Mouse (Mus musculus): ENCODE measurements at regions not wholly inside any gene's neighbourhood (a gene's known extent, or its start where the extent isn't known, plus 50 kb on each side); places are given as distances from the start of the nearest gene placed in this dataset.
A peak's percentile ranks its signal among the peaks of the same experiment; 100 is the strongest.

DNA sequence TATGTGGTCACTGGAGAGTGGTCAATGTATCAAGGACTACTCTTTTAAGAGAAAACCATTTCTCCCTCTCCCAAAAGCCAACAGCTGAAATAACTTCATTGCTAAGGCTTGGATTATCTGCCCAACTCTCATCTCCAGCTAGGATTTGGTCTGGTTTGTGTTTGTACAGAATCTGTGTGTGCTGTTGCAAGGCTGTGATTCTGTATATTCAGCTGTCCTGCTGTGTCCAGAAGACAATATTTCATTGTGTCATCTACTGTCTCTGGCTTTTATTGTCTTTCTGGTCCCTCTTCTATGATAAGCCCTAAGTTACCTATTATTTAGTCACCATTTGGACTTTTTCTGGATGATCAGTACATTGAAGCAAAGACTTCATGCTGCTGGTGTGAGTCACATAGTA, 110.9 kb downstream of the Cenpc1 start:
- DNase-seq, result no peak

DNA sequence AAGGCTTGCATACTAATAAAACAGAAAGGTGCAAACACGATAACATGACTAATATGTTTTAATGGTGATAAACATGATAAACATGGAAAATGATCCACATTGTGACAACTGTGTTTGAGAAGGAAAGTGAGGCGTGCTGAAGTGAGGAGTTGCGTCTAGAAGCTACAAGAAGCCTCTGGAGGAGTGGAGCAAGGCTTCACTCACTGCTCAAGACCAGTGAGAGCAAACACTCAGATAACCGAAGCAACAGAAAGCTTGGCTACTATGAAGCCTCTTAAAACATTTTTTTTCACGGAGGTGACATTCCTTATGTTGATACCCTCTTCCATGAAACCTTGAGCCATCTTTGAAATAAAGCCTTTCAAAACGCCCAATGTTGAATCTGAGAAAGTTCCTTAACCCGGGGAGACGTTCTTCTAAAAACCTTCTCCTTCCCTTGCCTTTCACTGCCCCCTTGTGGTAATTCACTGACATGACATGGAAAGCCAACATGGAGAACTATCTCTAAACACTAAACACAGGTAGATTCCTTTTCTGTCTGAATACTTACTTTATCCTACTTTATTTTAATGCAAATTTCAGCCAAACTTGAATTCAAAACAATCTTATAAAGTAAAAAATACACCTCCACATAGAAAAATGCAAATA, 128.6 kb downstream of the Cenpc1 start:
- DNase-seq, result peak; percentile 59

DNA sequence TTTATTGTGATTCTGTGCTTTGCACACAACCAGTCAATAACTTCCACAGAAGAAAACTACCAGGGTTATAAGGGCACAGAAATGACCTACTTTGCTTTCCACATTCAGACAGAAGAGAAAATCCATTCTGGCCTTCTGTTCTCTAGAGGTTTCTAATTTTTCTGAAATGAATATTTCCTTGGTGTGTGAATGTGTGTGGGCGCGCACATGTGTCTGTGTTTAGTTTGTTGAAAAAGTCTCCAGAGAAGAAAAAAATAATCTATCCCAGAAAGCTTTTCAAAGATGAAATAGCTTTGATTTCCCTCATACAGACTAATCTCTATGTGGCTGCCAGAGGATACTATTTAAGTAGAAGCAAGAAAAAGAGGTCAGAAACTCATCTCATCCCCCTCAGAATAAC, 147.1 kb downstream of the Cenpc1 start:
- peak; percentile 58 for DNase-seq

DNA sequence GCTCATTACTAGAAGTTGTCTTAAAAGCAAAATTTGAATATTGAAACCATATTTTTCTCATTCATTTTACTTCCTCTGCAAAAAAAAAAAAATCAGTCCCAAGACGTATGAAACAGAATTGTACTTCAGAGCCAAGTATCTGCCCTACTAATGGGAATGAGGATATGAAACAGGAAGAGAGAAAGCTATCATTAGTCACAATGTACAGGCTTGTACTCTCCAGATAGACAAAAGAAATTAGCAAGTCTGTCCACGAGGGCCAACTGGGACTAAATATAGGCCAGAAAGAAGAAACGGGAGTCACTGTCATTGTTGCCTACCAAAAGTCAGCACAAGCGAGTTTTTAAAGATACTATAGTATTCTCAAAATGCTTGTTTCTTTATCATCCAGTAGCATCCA, 150.4 kb downstream of the Cenpc1 start:
- no peak for DNase-seq

DNA sequence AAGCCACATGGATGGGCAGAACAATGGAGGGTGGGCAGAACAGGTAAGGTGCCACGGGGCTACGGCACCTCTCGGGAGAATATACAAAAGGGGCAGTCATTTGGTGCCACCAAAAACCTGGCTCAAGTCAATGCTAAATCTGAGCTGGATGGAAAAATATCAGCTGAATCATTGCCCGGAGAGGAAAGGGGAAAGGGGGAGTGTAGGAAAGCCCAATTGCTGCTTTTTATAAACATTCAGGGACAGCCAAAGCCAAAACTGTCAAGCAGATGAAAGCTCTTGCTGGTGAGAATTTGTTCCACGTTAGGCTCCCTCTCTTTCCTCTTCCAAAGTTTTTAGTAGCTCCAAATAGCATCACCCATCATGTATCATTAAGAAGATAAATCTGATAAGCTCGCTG, 168.9 kb downstream of the Cenpc1 start:
- no peak for DNase-seq

DNA sequence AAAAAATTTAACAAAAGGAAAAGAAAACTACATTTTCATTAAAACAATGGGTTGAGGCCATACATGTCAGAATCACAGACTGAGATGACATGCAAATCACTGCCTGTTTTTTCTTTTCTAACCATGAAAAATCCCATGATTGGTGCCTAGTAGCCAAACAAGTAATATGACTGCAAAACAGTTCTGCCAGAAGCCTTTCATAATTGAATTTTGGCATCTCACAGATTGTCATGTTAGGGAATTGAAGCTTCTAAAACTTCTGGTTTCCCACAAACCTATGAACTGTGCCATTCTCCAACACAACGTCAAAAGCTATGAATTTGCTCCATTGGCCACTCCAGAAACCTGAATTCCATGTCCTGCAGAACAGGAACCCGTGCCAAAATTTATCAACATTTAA, 169.6 kb downstream of the Cenpc1 start:
- DNase-seq, result no peak

DNA sequence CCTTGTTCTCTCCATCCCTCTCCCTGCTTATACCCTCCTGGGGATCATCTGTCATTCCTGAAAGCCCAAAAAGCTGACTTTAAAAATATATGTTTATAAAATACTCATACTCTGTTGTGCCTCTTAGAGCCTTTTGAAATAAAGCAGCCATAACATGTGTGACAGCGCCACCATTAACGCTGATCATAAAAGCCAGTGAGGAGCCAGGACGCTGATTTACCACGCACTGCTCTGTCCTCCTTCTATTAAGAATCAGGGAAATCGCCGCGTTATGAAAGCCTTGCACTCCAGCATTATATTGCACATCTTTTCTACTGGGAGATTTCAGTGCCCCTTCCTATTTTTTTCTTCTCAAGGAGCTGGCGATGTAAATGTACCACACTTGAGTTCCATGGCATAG, 195.1 kb downstream of the Cenpc1 start:
- DNase-seq, result no peak

DNA sequence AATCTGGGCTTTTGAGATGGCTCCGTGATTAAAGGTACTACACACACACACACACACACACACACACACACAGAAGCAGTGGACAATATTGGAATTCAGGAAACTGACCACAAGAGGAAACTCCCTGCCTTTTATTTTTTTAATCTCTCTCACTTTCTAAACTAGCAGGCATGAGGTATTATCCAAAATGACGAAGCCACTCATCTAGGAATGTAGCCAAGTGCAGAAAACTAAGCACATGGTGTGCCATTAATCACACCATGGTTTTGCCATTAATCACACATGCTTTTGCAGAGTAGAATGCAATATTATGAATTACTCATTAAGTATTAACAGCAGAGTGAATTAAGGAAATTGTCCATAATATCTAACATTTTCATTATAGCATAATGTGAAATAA, 232.8 kb downstream of the Cenpc1 start:
- DNase-seq, result no peak

DNA sequence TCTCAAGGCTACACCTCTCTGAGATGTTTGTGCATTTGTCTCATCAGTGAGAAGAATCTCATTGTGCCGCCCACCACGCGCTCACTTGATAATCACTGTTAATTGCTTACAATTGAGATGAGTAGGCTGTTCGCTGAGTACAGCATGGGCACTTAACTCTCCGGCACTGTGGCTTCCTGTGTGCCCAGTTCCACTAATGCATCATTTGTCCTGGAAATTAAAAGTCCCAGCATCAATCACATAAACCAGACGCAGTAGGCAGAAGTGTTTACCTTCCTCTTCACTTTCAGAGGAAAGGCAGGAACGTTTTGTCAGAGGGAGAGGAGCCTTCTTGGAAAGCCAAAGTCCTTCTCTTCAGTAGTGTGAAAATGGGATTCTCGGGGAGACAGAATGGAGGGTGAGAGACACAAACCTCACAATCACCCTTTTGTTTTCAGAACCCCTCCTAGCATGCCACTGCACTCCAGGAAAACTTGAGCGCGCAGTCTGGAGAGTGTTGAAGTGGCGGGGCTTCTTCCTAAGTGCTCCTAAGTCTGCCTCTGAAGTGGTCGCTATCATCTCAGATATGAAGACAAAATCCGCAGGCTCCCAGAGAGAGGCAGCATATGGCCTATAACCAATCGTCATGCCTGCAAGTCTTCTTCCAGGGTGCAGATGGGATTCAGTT, 269.7 kb downstream of the Cenpc1 start:
- peak; percentile 6 for DNase-seq

DNA sequence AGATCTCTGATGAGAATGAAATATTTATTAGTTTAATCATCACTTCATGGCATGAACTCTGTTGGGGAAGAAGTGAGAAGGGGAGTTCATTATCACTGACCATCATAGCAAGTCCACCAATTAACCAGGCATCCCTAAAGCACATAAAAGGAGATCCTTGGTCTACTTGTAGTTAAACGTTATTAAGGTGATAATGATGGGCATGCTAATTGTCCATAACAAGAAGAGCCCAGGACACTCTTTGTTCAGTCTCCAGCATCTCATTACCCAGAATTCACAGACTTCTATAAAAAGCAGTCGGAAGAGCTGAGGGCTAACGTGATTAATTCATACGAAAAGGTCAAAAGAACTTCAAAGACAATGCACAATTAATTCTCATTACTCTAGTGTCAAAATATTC, 272.2 kb downstream of the Cenpc1 start:
- DNase-seq, result no peak

DNA sequence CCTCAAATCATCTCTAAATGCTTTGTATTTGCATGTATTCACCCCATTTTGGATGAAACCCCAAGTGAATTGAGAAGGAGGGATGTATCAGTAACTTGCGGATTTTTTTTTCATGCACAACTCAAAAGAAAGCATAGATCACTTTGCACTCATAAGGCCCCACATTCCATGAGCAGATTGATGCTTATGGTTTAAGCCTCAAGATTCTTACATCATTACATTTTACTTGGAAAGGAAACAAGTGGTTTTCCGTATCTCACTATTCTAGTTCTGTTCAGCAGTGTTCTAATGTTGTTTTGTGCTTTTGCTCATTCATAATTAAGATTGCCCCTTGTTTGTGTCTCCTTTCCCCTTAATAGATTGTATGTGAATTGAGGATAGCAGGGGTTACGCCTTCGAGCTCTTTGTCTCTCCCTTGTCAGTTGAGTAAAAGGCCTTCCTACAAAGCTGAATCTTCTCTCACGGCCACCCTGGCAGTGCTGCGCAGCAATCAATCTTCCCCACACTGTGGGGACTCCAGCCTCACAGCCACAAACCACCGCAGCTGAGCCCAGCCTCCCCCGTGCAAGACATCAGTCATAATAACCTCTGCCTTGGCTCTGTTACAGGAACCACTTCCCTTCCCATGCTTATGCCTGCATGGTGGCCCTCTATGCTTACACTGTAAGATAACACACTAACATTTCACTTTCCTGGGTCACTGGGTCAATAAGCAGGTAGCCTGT, 284.5 kb downstream of the Cenpc1 start:
- DNase-seq, result no peak

DNA sequence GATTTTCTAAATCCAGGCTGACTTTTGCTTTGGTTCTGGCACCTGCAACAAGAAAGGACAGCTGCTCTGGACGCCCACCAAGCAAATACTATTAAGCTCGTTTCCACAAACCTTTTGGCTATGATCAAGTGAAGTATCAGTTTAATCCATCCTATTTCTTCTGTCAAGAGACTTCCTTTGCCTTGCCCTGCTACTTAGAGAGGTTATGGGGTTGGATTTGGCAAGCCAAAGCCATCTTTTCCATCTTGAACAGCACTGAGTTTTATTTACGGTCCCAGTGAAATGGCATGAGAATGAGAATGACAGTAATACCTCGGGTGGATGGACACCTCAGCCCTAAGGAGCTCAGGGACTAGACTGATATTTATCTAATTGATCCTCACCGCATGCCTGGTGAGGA, 285.4 kb downstream of the Cenpc1 start:
- no peak for DNase-seq

DNA sequence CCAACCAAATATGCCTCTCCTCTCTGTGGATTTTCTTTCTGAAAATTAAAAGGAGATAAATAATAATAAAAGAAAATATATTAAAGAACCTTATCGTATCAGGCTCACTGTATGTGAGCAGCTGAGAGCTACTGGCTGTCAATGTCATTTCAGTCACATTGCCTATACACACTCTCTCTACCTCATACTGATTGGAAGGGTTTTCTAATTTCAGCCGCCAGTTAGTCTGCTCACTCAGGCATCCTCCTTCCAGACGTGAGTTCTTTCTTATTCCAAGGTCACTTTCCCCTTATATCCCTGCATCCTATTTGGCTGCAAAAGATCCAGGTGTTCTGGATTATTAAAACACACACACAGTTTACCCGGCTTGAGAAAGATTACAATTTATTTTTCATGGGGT, 286.2 kb downstream of the Cenpc1 start:
- no peak for DNase-seq

DNA sequence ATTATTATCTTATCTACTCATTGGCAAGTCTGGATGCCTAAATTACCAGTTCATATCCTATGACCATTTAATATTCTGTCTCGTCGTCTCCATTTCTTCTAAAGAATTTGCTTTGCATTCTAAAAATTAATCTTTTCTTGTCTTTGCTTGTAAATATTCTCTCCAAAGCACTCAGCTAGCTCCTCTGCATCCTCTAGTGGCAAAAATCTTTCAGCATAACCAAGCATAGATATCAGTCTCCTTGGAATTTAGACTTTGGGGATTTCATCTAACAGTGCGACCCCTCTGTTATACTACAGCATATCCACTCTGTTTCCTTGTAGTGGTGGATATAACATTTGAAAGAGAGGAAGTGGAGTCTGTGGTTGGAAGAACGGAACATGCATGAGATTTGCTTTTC, 292.7 kb downstream of the Cenpc1 start:
- no peak for DNase-seq

DNA sequence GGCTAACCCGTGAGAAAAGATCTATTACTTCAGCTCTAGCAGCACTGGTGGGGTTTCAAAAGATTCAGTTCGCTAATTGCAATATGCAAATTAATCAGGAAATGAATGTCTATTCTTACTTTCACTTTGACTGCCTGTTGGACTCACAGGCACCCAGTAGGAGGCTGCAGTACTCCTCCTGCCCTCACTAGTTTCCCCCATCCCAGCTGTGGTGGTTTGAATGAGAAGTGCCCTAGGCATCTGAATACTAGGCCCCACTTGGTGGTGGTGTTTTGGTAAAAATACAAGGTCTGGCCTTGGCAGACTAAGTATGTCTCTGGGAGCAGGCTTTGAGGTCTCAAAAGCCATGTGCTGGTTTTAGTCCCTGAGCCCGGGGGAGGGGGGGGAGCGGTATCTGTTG, 293.3 kb downstream of the Cenpc1 start:
- no peak for DNase-seq

DNA sequence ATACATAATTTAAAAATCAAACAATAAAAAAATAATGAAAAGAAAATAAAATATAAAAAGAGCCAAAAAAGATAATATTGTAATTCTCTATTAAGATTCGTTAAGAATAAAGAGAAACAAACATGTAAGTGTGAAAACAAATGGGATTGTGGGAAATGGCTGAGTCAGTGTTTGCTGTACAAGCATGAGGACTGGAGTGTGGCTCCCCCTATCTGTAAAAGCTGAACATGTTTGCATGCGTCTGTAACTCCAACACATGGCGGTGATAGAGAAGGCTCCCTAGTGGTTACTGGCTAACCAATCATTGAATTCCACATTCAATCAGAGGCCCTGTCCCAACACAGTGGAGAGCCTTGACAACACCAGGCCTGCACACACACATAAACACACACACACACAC, 298.2 kb downstream of the Cenpc1 start:
- DNase-seq, result no peak

DNA sequence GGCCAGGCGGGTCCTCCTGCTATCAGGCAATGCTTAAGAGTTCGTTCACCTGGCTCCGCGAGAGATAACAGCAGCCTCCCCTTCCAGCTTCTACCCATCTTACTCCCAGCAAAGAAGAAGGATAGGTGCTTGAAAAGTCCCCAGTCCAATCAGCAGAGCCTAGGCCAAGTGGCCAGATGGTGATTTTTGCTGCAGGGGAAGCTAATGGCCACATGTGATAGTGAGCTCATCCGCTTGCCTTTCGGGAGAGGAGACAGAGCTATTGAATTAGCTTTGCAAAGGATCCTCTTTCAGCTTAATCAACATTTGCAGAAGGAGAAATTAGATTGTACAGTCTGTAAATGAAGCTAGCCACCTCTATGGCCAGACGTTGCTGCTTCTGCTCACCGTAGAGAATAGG, 308.7 kb downstream of the Cenpc1 start:
- no peak for DNase-seq

DNA sequence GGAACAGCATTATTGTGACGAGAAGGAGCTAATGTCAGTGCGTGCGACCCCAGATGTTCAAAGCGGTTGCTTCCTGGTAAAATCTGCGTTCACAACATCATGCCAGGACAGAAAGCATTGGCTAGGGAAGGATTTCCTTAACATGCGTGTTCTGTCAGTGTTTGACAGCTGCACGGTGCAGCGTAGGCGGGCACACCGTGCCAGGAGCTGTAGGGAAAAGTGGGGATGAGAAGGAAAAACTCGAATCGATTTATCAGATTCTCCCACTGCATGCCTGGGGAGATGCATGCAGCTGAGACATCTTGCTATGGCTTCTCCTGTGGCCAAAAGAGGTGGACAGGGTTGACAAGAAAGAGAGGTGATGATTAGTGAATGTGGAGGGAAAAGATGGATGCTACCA, 311.2 kb downstream of the Cenpc1 start:
- DNase-seq, result peak; percentile 29

DNA sequence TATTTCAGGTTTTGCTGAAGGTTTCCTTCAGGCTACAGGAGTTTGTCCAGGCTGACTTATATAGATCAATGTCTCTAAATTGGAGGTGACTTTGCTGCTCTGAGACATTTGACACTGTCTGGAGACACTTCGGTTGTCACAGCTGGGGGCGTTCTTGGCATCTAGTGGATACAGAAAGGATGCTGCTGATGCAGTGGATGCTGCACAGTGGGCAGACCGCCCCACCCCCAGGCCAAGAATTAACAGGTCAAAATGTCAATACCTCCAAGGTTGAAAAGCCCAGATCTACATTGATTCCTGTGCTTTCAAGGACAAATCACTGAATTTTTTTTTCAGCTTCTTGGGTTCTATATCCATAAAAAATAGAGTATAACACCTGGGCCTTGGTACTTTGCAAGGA, 312.3 kb downstream of the Cenpc1 start:
- DNase-seq, result no peak

DNA sequence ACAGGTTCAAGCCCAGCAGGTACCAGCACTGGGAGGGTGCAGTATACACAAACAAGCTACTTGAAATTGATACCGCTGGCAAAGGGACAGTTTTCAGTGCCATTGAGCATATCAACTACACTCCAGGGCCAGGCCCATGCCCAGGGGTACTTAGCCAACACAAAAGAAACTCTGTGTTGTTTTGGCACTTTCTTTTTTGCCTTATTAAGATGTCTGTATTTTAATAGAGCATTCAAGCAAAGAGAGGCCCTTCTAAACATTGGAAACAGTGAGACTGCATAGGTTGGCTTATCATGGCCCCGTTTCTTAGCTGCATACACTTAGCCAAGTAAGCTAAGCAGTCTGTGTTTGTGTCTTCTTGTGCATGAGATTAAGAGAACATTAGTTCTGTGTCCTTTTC, 313.7 kb downstream of the Cenpc1 start:
- DNase-seq, result no peak

DNA sequence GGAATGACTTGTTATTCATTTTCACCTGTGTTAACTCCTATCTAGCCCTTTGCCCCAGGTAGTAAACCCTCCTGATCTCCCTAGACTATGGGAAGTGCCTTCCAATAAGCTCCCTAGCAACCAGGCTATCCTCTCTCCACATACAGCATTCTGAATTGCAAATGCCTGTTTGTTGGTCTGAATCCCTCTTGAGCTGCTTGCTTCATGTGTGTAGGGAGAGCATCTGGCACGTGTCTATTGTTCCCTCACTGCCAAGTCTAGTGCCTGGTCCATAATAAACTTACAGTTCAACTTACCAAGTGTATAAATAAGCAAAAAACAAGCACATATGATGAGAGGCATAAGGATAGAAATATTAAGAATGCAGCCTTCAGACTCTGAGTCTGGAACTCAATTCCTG, 314.5 kb downstream of the Cenpc1 start:
- DNase-seq, result no peak

DNA sequence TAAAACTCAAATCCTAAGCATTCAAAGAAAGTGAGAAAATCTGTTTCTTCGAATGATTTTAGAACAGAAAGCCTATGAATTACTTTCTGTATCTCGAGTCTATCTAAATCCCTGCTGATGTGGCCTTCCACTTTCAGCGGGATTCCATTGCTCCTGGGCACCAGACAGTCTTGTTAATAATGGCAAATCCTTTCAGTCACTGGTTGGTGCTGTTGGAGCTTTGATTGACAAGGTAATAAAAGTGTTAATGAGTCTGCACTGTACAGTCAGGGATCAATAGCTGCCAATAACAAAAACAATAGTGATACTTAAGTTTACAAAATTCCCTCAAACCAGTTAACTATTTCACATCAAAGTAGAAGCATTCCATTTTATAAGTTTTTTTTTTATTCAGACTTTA, 335.8 kb downstream of the Cenpc1 start:
- no peak for DNase-seq

DNA sequence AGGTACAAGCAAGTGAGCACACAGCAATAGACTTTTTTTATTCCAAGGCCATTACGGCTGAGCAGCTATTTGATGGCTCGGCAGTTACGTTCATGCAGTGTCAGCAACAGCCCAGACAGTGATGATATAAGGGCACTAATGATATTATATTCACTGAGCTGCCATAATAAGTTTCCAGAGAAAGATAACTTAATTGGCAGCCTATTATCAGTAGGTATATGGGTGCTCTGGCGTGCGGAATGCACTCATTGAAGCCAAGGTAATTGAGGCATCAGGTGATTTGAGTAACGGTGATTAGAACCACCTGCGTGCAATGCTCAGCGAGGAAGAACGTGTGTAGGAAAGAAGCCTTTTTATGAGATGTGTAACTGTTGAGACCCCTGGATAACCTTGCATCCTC, 358.0 kb downstream of the Cenpc1 start:
- no peak for DNase-seq

DNA sequence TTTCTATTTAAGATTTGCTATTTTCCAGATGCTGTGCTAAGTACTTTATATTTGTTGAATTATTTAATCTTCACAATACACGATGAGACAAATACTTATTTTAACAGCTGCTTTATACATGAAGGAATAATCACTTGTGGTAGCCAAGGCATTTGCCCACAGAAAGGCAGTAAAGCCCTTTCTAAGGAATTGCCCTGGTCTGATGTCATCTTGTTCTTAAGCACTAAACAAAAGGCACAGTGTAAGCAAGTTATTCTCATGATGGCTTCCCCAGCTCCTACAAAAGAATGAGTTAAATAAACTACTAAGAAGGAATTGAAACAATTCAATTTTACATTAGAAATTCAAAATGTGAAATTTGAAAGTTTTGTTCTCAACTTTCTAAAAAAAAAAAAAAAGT, 358.8 kb downstream of the Cenpc1 start:
- DNase-seq, result no peak

DNA sequence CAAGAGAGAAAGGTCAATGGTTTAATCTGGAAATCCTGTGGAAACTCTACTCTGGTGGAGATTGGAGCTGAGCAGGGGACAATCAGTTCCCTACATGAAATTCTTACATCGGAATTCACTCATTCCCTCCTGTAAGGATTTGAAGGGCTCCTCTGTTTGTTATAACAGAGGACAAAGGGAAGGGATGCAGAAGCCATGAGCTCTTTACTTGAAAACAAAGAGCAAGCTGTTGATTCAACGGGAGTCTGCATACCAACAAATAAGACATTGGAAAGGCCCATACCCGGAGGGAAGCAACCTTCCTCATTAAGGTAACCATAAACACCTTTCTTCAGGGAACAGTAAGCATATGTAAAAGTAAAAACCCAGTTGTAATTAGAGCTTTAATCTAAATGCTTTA, 359.3 kb downstream of the Cenpc1 start:
- peak; percentile 6 for DNase-seq

All from right cerebral cortex, adult 18-20 months (tissue).